ENCODE assay signal across 22 mouse cellular contexts in genomic region chr1:40303179-40303866, GRCm38 (mm10). TPM values are rescaled to one million over a fixed set of nuclear protein-coding genes. Genes with fewer than 3 reads are reported as not detected.
A peak's percentile ranks its signal among the peaks of the same experiment; 100 is the strongest.
DNase-seq lines count a peak whose midpoint lies in the region; ATAC-seq lines count a peak whose summit lies in the region.
"Had no signal": no experiment of that assay in that cellular context is flagged by ENCODE, and none has a peak within 500 bp of the region (broad histone marks: within the 10 kb centered on the region; RNA-seq: fewer than 3 reads in every experiment).

No protein-coding gene starts in this region.

- no peak overlapping the region for H3K9ac ChIP-seq in liver, embryonic 13.5 days
- H3K9ac ChIP-seq: embryonic facial prominence, embryonic 12.5 days; forebrain, embryonic 15.5 days; heart, embryonic 15.5 days had no signal

- peak; percentile 95 for ATAC-seq in liver, embryonic 13.5 days (ENCODE audit: low read depth)
- ATAC-seq: CD4-positive, CD25-positive, alpha-beta regulatory T cell, adult 4 months; forebrain, embryonic 15.5 days; hindbrain, embryonic 16.5 days; intestine, postnatal 0 days; Patski had no signal

- 37% methylated on average over 7 of the region's 7 CpGs for WGBS in liver, embryonic 13.5 days (ENCODE audit: insufficient replicate concordance)

- peak overlapping the region; percentile 25; the same call in 1 of the 2 replicates for H3K27ac ChIP-seq in liver, embryonic 13.5 days
- H3K27ac ChIP-seq: embryonic facial prominence, embryonic 12.5 days; forebrain, embryonic 15.5 days; heart, embryonic 15.5 days; midbrain, embryonic 10.5 days had no signal

- DNase-seq in heart, adult 11 months = peak; percentile 31
- DNase-seq in heart, postnatal 14 days = no peak
- peak; percentile 65 for DNase-seq in c-Kit-positive CD71-positive TER-119-negative erythroid progenitor cells, embryonic 14.5 days (ENCODE audit: low read depth)
- peak; percentile 64 for DNase-seq in liver, embryonic 13.5 days
- no peak for DNase-seq in left cerebral cortex, postnatal 25 days (ENCODE audit: low spot score in 2 of 2)
- DNase-seq in kidney, adult 11 months = no peak
- no peak for DNase-seq in urinary bladder, postnatal 4 days (ENCODE audit: low spot score in 2 of 2)
- DNase-seq in B cell, adult 2 months = no peak
- DNase-seq: adrenal gland, postnatal 36 days; cerebellum, adult 9-11 months; gastrocnemius, postnatal 25 days; kidney, postnatal 10 days; left cerebral cortex, postnatal 4 days; right cerebral cortex, postnatal 25 days had no signal

- H3K4me1 ChIP-seq in liver, embryonic 13.5 days (replicated peaks) = peaks cover 19% of the 10 kb centered on the region
- H3K4me1 ChIP-seq: embryonic facial prominence, embryonic 12.5 days; forebrain, embryonic 15.5 days; heart, embryonic 15.5 days; midbrain, embryonic 10.5 days had no signal

- H3K27me3 ChIP-seq in liver, embryonic 13.5 days = no peaks in the 10 kb centered on the region
- H3K27me3 ChIP-seq: embryonic facial prominence, embryonic 12.5 days; forebrain, embryonic 15.5 days; heart, embryonic 15.5 days; Patski had no signal

- intact Hi-C loops in heart, postnatal 14 days (cut with DNase I) = no loop called here
- intact Hi-C loops in left cerebral cortex, postnatal 25 days (cut with DNase I) = no loop called here

- H3K36me3 ChIP-seq in liver, embryonic 13.5 days = no peaks in the 10 kb centered on the region
- H3K36me3 ChIP-seq: embryonic facial prominence, embryonic 12.5 days; forebrain, embryonic 15.5 days; midbrain, embryonic 10.5 days had no signal

- H3K9me3 ChIP-seq in liver, embryonic 13.5 days (replicated peaks) = no peaks in the 10 kb centered on the region
- H3K9me3 ChIP-seq: embryonic facial prominence, embryonic 12.5 days; forebrain, embryonic 15.5 days; heart, embryonic 15.5 days; midbrain, embryonic 10.5 days had no signal

- no peak overlapping the region for H3K4me3 ChIP-seq in liver, embryonic 13.5 days (replicated peaks)
- H3K4me3 ChIP-seq: embryonic facial prominence, embryonic 12.5 days; forebrain, embryonic 15.5 days; heart, embryonic 15.5 days; midbrain, embryonic 10.5 days had no signal

- H3K4me2 ChIP-seq in liver, embryonic 13.5 days = peak overlapping the region; percentile 35
- H3K4me2 ChIP-seq: embryonic facial prominence, embryonic 12.5 days; forebrain, embryonic 15.5 days; heart, embryonic 15.5 days had no signal

RNA-seq across cellular contexts. Expression of gene Il1rl2, which starts 21.1 kb away (rescaled TPM):
- 1 to 10 TPM; 3.8 to 4.9 TPM for total RNA-seq in heart, postnatal 14 days (2021)
- polyA plus RNA-seq in liver, embryonic 13.5 days (2015; fragmentation: Nextera tagmentation; extraction: Ambion mirVana) = 1.4 and 1.8 TPM in 2 replicates
- under 1 TPM; 0.46 to 0.73 TPM for total RNA-seq in left cerebral cortex, postnatal 25 days (2021)
- polyA plus RNA-seq: Patski had no signal

Comparison
In these comparisons a context has a peak if more than half of its experiments do, and no peak if none do; other contexts are left out.
1. DNase-seq: peak in heart, adult 11 months (single experiment), c-Kit-positive CD71-positive TER-119-negative erythroid progenitor cells, embryonic 14.5 days (single experiment) and liver, embryonic 13.5 days (single experiment); none in heart, postnatal 14 days (0 of 2), left cerebral cortex, postnatal 25 days (0 of 2), kidney, adult 11 months (single experiment), urinary bladder, postnatal 4 days (0 of 2) and B cell, adult 2 months (0 of 2).